28 mouse cellular contexts compared by ENCODE assay signal in the genomic region with DNA sequence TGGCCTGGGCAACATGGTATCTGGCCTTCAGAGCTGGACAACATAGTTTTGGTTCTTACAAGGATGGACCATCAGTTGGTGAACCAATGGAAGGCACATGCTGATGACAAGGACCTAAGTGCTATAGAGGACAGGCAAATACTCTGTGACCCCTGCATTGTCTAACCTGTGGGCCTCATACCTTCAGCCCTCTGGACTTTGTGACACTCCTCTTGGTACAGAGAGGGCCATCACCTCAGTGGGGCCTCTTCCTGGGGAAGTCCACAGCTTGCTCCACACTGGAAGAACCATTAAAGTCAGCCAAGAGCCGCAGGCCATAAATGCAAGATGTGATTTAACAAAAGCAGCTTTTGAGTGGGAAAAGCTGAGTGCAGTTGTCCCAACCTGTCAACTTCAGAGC.
DNase-seq lines count a peak whose midpoint lies in the region; ATAC-seq and TF ChIP-seq lines count a peak whose summit lies in the region.
"Had no signal": no experiment of that assay in that cellular context is flagged by ENCODE, and none has a peak within 500 bp of the region (broad histone marks: within the 10 kb centered on the region; RNA-seq: fewer than 3 reads in every experiment).

No protein-coding gene starts in this region.

- H3K36me3 ChIP-seq in liver, embryonic 11.5 days (ENCODE audit: control insufficient read depth, insufficient read depth, low read length): peaks cover 2% of the 10 kb centered on the region; the same call in 1 of the 2 replicates
- no peaks in the 10 kb centered on the region for H3K36me3 ChIP-seq in intestine, embryonic 15.5 days
- no peaks in the 10 kb centered on the region for H3K36me3 ChIP-seq in intestine, postnatal 0 days (ENCODE audit: control insufficient read depth, insufficient read depth)
- H3K36me3 ChIP-seq in small intestine, adult 2 months (ENCODE audit: control insufficient read depth, insufficient read depth, low read length): no peaks in the 10 kb centered on the region
- H3K36me3 ChIP-seq: hindbrain, embryonic 15.5 days; midbrain, embryonic 15.5 days; neural tube, embryonic 15.5 days; stomach, embryonic 15.5 days had no signal

- TF ChIP-seq POLR2A in small intestine, adult 2 months (IDR thresholded peaks at IDR 0.05; ENCODE audit: low read depth, low read length): no peak

- H3K27ac ChIP-seq in liver, embryonic 11.5 days (ENCODE audit: low read depth, low read length): 0 out of 2 replicates have a peak overlapping the region, but pooled peaks have one; percentile 30
- H3K27ac ChIP-seq in intestine, embryonic 15.5 days: peak overlapping the region; percentile 61
- peak overlapping the region; percentile 75 for H3K27ac ChIP-seq in intestine, postnatal 0 days (ENCODE audit: low read depth, low read length)
- peak overlapping the region; percentile 54; the same call in 1 of the 2 replicates for H3K27ac ChIP-seq in small intestine, adult 2 months (ENCODE audit: insufficient read depth, low read depth, low read length)
- H3K27ac ChIP-seq: hindbrain, embryonic 10.5 days; hindbrain, embryonic 15.5 days; kidney, postnatal 0 days; macrophage; midbrain, embryonic 10.5 days; midbrain, embryonic 15.5 days; neural tube, embryonic 15.5 days; stomach, embryonic 15.5 days had no signal

- H3K4me1 ChIP-seq in liver, embryonic 11.5 days (replicated peaks; ENCODE audit: control insufficient read depth, insufficient read depth, low read length): peaks cover 43% of the 10 kb centered on the region
- H3K4me1 ChIP-seq in intestine, embryonic 15.5 days (replicated peaks): peaks cover 17% of the 10 kb centered on the region
- H3K4me1 ChIP-seq in intestine, postnatal 0 days (replicated peaks; ENCODE audit: control insufficient read depth, insufficient read depth, low read length): peaks cover 20% of the 10 kb centered on the region
- peaks cover 17% of the 10 kb centered on the region; the same call in 1 of the 2 replicates for H3K4me1 ChIP-seq in small intestine, adult 2 months (ENCODE audit: control insufficient read depth, insufficient read depth, insufficient read length, low read length)

- no peaks in the 10 kb centered on the region for H3K9me3 ChIP-seq in liver, embryonic 11.5 days (ENCODE audit: control insufficient read depth, low read length)
- H3K9me3 ChIP-seq in intestine, embryonic 15.5 days: no peaks in the 10 kb centered on the region
- H3K9me3 ChIP-seq in intestine, postnatal 0 days (ENCODE audit: control insufficient read depth): no peaks in the 10 kb centered on the region
- H3K9me3 ChIP-seq: hindbrain, embryonic 10.5 days; hindbrain, embryonic 15.5 days; midbrain, embryonic 10.5 days; midbrain, embryonic 15.5 days; neural tube, embryonic 15.5 days; stomach, embryonic 15.5 days had no signal

- H3K27me3 ChIP-seq in liver, embryonic 11.5 days (replicated peaks; ENCODE audit: control insufficient read depth, insufficient read depth, low read length): no peaks in the 10 kb centered on the region
- H3K27me3 ChIP-seq in intestine, embryonic 15.5 days (replicated peaks): no peaks in the 10 kb centered on the region
- H3K27me3 ChIP-seq in intestine, postnatal 0 days (replicated peaks; ENCODE audit: control insufficient read depth, insufficient read depth, low read length): no peaks in the 10 kb centered on the region
- no peaks in the 10 kb centered on the region for H3K27me3 ChIP-seq in small intestine, adult 2 months (ENCODE audit: control insufficient read depth, insufficient read depth, low read length)
- H3K27me3 ChIP-seq: hindbrain, embryonic 15.5 days; midbrain, embryonic 15.5 days; neural tube, embryonic 15.5 days; stomach, embryonic 15.5 days had no signal

- no peak overlapping the region for H3K4me3 ChIP-seq in liver, embryonic 11.5 days (ENCODE audit: low read depth, low read length)
- no peak overlapping the region for H3K4me3 ChIP-seq in intestine, embryonic 15.5 days (replicated peaks)
- no peak overlapping the region for H3K4me3 ChIP-seq in intestine, postnatal 0 days (ENCODE audit: low read depth, low read length)
- H3K4me3 ChIP-seq in small intestine, adult 2 months (ENCODE audit: low read depth, low read length): no peak overlapping the region
- H3K4me3 ChIP-seq: hindbrain, embryonic 10.5 days; hindbrain, embryonic 15.5 days; midbrain, embryonic 10.5 days; midbrain, embryonic 15.5 days; neural tube, embryonic 15.5 days; stomach, embryonic 15.5 days had no signal

- no peak for DNase-seq in liver, embryonic 11.5 days (ENCODE audit: low spot score)
- DNase-seq in liver: no peak
- no peak for DNase-seq in lung, postnatal 14 days
- DNase-seq: adrenal gland, postnatal 25 days; B cell, adult 2 months; cerebellum, adult 18-20 months; cerebellum, postnatal 14 days; gastrocnemius, postnatal 10 days; heart, postnatal 14 days; kidney, postnatal 4 days; lung, adult 18-20 months; retina, postnatal 1 day; right cerebral cortex, postnatal 14 days; thymus, adult 18-20 months; thymus, postnatal 25 days had no signal

- no peak for ATAC-seq in liver, embryonic 11.5 days (replicated peaks; ENCODE audit: low FRiP score)
- peak; percentile 89 for ATAC-seq in intestine, embryonic 15.5 days
- ATAC-seq in intestine, postnatal 0 days: peak; percentile 94
- ATAC-seq: inflammation-experienced regulatory T-cells, adult 6 months; lung, postnatal 0 days; midbrain, embryonic 15.5 days had no signal

- no peak overlapping the region for H3K9ac ChIP-seq in liver, embryonic 11.5 days (ENCODE audit: low read depth, low read length)
- H3K9ac ChIP-seq in intestine, embryonic 15.5 days: no peak overlapping the region
- H3K9ac ChIP-seq in intestine, postnatal 0 days (ENCODE audit: low read depth, low read length): no peak overlapping the region
- H3K9ac ChIP-seq: hindbrain, embryonic 15.5 days; midbrain, embryonic 15.5 days; neural tube, embryonic 15.5 days; stomach, embryonic 15.5 days had no signal

- WGBS in liver, embryonic 11.5 days: 92% methylated on average over 1 of the region's 1 CpGs
- 72% methylated on average over 1 of the region's 1 CpGs for WGBS in intestine, embryonic 15.5 days
- 44% methylated on average over 1 of the region's 1 CpGs for WGBS in intestine, postnatal 0 days
- 45% methylated on average over 1 of the region's 1 CpGs for WGBS in small intestine, adult 2 months

- no peak overlapping the region for H3K4me2 ChIP-seq in liver, embryonic 11.5 days
- no peak overlapping the region for H3K4me2 ChIP-seq in intestine, embryonic 15.5 days (replicated peaks)
- no peak overlapping the region; the same call in 1 of the 2 replicates for H3K4me2 ChIP-seq in intestine, postnatal 0 days (replicated peaks; ENCODE audit: low read depth)
- H3K4me2 ChIP-seq: hindbrain, embryonic 15.5 days; midbrain, embryonic 15.5 days; neural tube, embryonic 15.5 days; stomach, embryonic 15.5 days had no signal

- no peak for TF ChIP-seq CTCF in intestine, postnatal 0 days (IDR thresholded peaks at IDR 0.05; ENCODE audit: low read depth)
- TF ChIP-seq CTCF in small intestine, adult 2 months (IDR thresholded peaks at IDR 0.05; ENCODE audit: extremely low read depth, insufficient read length, insufficient replicate concordance, low read depth, low read length): no peak
